ENCODE assay signal across 10 mouse cellular contexts in the genomic region with DNA sequence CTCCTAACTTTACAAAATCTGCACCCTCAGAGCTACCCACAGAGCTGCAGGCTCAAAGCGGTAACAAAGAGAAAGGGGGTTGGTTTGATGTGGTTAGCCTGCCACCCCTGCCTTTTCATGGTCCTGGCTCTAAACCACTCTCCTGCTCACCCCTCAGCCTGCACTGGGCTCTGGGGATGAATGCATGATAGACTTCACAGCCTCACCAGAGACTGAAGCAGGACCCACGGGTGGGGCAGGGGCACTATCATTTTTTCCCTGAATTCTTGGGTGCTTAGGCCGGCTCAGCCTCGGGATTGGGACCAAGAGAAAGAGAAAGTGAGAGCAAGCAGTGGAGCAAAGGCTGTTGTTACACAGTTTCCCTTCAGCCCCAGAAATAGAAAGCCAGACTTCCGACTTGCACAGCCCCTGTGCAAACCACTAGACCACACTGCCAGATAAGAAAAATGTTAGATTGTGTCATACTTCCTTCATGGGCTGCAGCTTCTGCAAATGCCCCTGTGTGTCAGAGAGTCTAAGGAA. TPM values are rescaled to one million over a fixed set of nuclear protein-coding genes. Genes with fewer than 3 reads are reported as not detected.
DNase-seq lines count a peak whose midpoint lies in the region; ATAC-seq and TF ChIP-seq lines count a peak whose summit lies in the region.
"Had no signal": no experiment of that assay in that cellular context is flagged by ENCODE, and none has a peak within 500 bp of the region (broad histone marks: within the 10 kb centered on the region; RNA-seq: fewer than 3 reads in every experiment).

No protein-coding gene starts in this region.

- peak; percentile 48 for ATAC-seq in liver, postnatal 0 days

- no peak for TF ChIP-seq CTCF in bone marrow, adult 2 months (IDR thresholded peaks at IDR 0.05; ENCODE audit: control insufficient read depth, insufficient read depth, low read length)
- no peak for TF ChIP-seq CTCF in liver, postnatal 0 days (IDR thresholded peaks at IDR 0.05; ENCODE audit: low read depth)

- peak overlapping the region; percentile 76 for H3K27ac ChIP-seq in bone marrow, adult 2 months (ENCODE audit: control insufficient read depth, insufficient read depth, low read depth, low read length, poor library complexity)
- peak overlapping the region; percentile 78 for H3K27ac ChIP-seq in liver, postnatal 0 days (ENCODE audit: low read depth)
- H3K27ac ChIP-seq: embryonic facial prominence, embryonic 12.5 days; hindbrain, embryonic 15.5 days had no signal

- DNase-seq in layer of hippocampus, adult 11-12 months (ENCODE audit: low spot score), result peak; percentile 20
- DNase-seq in layer of hippocampus, adult 18-20 months (ENCODE audit: low spot score in 2 of 2), result no peak
- DNase-seq in liver, postnatal 0 days, result no peak
- DNase-seq in splenic B cell, adult 2 months (ENCODE audit: low read depth, low spot score), result peak; percentile 74
- no peak for DNase-seq in right cerebral cortex, adult 2 months (ENCODE audit: low spot score in 2 of 2)
- DNase-seq in gastrocnemius, postnatal 4 days (ENCODE audit: low spot score in 2 of 2), result no peak
- DNase-seq in ovary, postnatal 10 days (ENCODE audit: low spot score), result no peak

- no peaks in the 10 kb centered on the region for H3K9me3 ChIP-seq in liver, postnatal 0 days (ENCODE audit: low read length)
- H3K9me3 ChIP-seq: embryonic facial prominence, embryonic 12.5 days; hindbrain, embryonic 15.5 days had no signal

- 2% methylated on average over 5 of the region's 5 CpGs for WGBS in bone marrow, adult 2 months
- 22% methylated on average over 5 of the region's 5 CpGs for WGBS in liver, postnatal 0 days (ENCODE audit: insufficient replicate concordance)

- peaks cover 9% of the 10 kb centered on the region for H3K4me1 ChIP-seq in bone marrow, adult 2 months (ENCODE audit: control insufficient read depth, insufficient read depth, low read length)
- H3K4me1 ChIP-seq in liver, postnatal 0 days (ENCODE audit: insufficient read depth), result peaks cover 20% of the 10 kb centered on the region
- H3K4me1 ChIP-seq: embryonic facial prominence, embryonic 12.5 days had no signal

- 0 out of 2 replicates have a peak overlapping the region, but pooled peaks have one; percentile 32 for H3K9ac ChIP-seq in liver, postnatal 0 days (replicated peaks)
- H3K9ac ChIP-seq: embryonic facial prominence, embryonic 12.5 days; hindbrain, embryonic 15.5 days had no signal

- H3K27me3 ChIP-seq in liver, postnatal 0 days (ENCODE audit: insufficient read depth, low read length), result no peaks in the 10 kb centered on the region; the same call in 1 of the 2 replicates
- H3K27me3 ChIP-seq in splenic B cell, adult 2 months (ENCODE audit: control insufficient read depth, insufficient read depth, low read length, poor library complexity, severe bottlenecking), result no peaks in the 10 kb centered on the region
- H3K27me3 ChIP-seq: embryonic facial prominence, embryonic 12.5 days; hindbrain, embryonic 15.5 days had no signal

- no peak for TF ChIP-seq POLR2A in bone marrow, adult 2 months (IDR thresholded peaks at IDR 0.05; ENCODE audit: borderline replicate concordance, control insufficient read depth, low read depth, low read length)

- H3K36me3 ChIP-seq in liver, postnatal 0 days (replicated peaks; ENCODE audit: insufficient read depth, low read length), result no peaks in the 10 kb centered on the region
- no peaks in the 10 kb centered on the region for H3K36me3 ChIP-seq in splenic B cell, adult 2 months (ENCODE audit: control insufficient read depth, insufficient read depth, low read length, poor library complexity, severe bottlenecking)
- H3K36me3 ChIP-seq: embryonic facial prominence, embryonic 12.5 days; hindbrain, embryonic 15.5 days had no signal

- TF ChIP-seq EP300 in liver, postnatal 0 days (IDR thresholded peaks at IDR 0.05; ENCODE audit: low read depth), result peak; percentile 17; the same call in 1 of the 2 replicates

- peak overlapping the region; percentile 58 for H3K4me2 ChIP-seq in liver, postnatal 0 days (ENCODE audit: low read depth, low read length)
- H3K4me2 ChIP-seq: embryonic facial prominence, embryonic 12.5 days; hindbrain, embryonic 15.5 days had no signal

- H3K4me3 ChIP-seq in bone marrow, adult 2 months (replicated peaks; ENCODE audit: control insufficient read depth, low read depth, low read length), result peak overlapping the region; percentile 38
- H3K4me3 ChIP-seq in liver, postnatal 0 days (ENCODE audit: low read depth, low read length), result peak overlapping the region; percentile 19
- H3K4me3 ChIP-seq: embryonic facial prominence, embryonic 12.5 days; hindbrain, embryonic 15.5 days had no signal

RNA-seq across cellular contexts. Expression of gene Lmo2, which starts 12.2 kb away (rescaled TPM):
- total RNA-seq in layer of hippocampus, adult 18-20 months (2021), result 10 to 100 TPM; 19.0 to 19.8 TPM
- polyA plus RNA-seq in bone marrow, adult 2 months (2011; ENCODE audit: insufficient read depth, insufficient read length, low replicate concordance, missing spikeins), result 110 and 144 TPM in 2 replicates
- 58.8 and 63.7 TPM in 2 replicates for polyA plus RNA-seq in liver, postnatal 0 days (2015; fragmentation: Nextera tagmentation; extraction: Ambion mirVana)
- 10 to 100 TPM; 21.2 to 23.2 TPM for total RNA-seq in gastrocnemius, postnatal 4 days (2021)

Comparison
In these comparisons a context has a peak if more than half of its experiments do, and no peak if none do; other contexts are left out.
1. DNase-seq: peak in layer of hippocampus, adult 11-12 months (single experiment) and splenic B cell, adult 2 months (single experiment); none in layer of hippocampus, adult 18-20 months (0 of 2), liver, postnatal 0 days (single experiment), right cerebral cortex, adult 2 months (0 of 2), gastrocnemius, postnatal 4 days (0 of 2) and ovary, postnatal 10 days (single experiment).